Mouse (Mus musculus) MEL (cell line): ENCODE results near the gene Gm5108. TPM values are rescaled to one million over a fixed set of nuclear protein-coding genes. Genes with fewer than 3 reads are reported as not detected.

Experiments
- DNase-seq: peaks from one replicate; pipeline ENCODE4 v3.0.0; 2011; ENCODE audit warnings: low read depth, low spot score
- H3K27ac ChIP-seq: 2 replicates; pipeline ENCODE4 v1.5.1; 2012; ENCODE audit warnings: low read depth, mild to moderate bottlenecking, control low read depth, low read length, moderate library complexity; ENCODE audit not compliant: control insufficient read depth
- H3K27me3 ChIP-seq, 2 experiments: fragments of 150-350 bp in 1 of 2; sonication (generic) in 1 of 2; 2 replicates each; pipeline ENCODE4 v1.6.1; 2012; ENCODE audit warnings: low read length in 2 of 2, mild to moderate bottlenecking in 2 of 2, improper control_type of control experiment in 1 of 2, moderate library complexity in 1 of 2; ENCODE audit not compliant: insufficient read depth in 2 of 2, control insufficient read depth in 1 of 2
- H3K36me3 ChIP-seq, 2 experiments: 2 replicates each; pipeline ENCODE4 v1.6.1; 2012 to 2014; ENCODE audit warnings: low read length in 2 of 2, improper control_type of control experiment in 1 of 2, inconsistent platforms in 1 of 2, mild to moderate bottlenecking in 1 of 2; ENCODE audit not compliant: insufficient read depth in 2 of 2, control insufficient read depth in 1 of 2
- H3K4me1 ChIP-seq, 2 experiments: fragments of 150-350 bp in 1 of 2; sonication (generic) in 1 of 2; 2 replicates each; pipeline ENCODE4 v1.6.1; 2012; ENCODE audit warnings: low read length in 2 of 2, improper control_type of control experiment in 1 of 2, mild to moderate bottlenecking in 1 of 2; ENCODE audit not compliant: insufficient read depth in 2 of 2, control insufficient read depth in 1 of 2
- H3K4me3 ChIP-seq, 2 experiments: fragments of 150-350 bp in 1 of 2; sonication (generic) in 1 of 2; 2 replicates each; pipeline ENCODE4 v1.5.1; 2012; ENCODE audit warnings: low read depth in 2 of 2, low read length in 2 of 2, mild to moderate bottlenecking in 2 of 2, moderate library complexity in 2 of 2, control low read depth in 1 of 2, improper control_type of control experiment in 1 of 2; ENCODE audit not compliant: control insufficient read depth in 1 of 2, insufficient read depth in 1 of 2
- H3K79me2 ChIP-seq: 2 replicates; pipeline ENCODE4 v1.6.1; 2012; ENCODE audit warnings: mild to moderate bottlenecking, low read length, moderate library complexity; ENCODE audit not compliant: control insufficient read depth, poor library complexity, insufficient read depth
- H3K9ac ChIP-seq: 2 replicates; pipeline ENCODE4 v1.6.1; 2012; ENCODE audit warnings: low read depth, mild to moderate bottlenecking, control low read depth, low read length, moderate library complexity; ENCODE audit not compliant: control insufficient read depth, poor library complexity, severe bottlenecking
- H3K9me3 ChIP-seq: fragments of 150-350 bp; sonication (generic); replicated peaks from 2 replicates; pipeline ENCODE4 v1.6.1; 2012; ENCODE audit warnings: mild to moderate bottlenecking, low read length, improper control_type of control experiment, moderate library complexity; ENCODE audit not compliant: insufficient read depth
- BHLHE40 ChIP-seq: IDR thresholded peaks from 2 replicates; pipeline ENCODE4 v1.6.1; 2012; ENCODE audit warnings: low read depth, mild to moderate bottlenecking, inconsistent platforms, low read length, improper control_type of control experiment, borderline replicate concordance
- CHD1 ChIP-seq: IDR thresholded peaks from 2 replicates; pipeline ENCODE4 v1.6.1; 2012; ENCODE audit warnings: low read depth, mild to moderate bottlenecking, inconsistent platforms, low read length, improper control_type of control experiment
- CHD2 ChIP-seq: IDR thresholded peaks from 2 replicates; pipeline ENCODE4 v1.6.1; 2011; ENCODE audit warnings: low read length, improper control_type of control experiment
- E2F4 ChIP-seq: IDR thresholded peaks from 2 replicates; pipeline ENCODE4 v1.6.1; 2011; ENCODE audit warnings: low read depth, low read length, improper control_type of control experiment, borderline replicate concordance
- ELF1 ChIP-seq: IDR thresholded peaks from 2 replicates; pipeline ENCODE4 v1.6.1; 2014; ENCODE audit warnings: low read depth, mild to moderate bottlenecking, inconsistent platforms, low read length, improper control_type of control experiment, moderate library complexity
- EP300 ChIP-seq, 2 experiments: IDR thresholded peaks; 2 replicates each; pipeline ENCODE4 v1.6.1; 2011; ENCODE audit warnings: improper control_type of control experiment in 2 of 2, low read length in 2 of 2, low read depth in 1 of 2, mild to moderate bottlenecking in 1 of 2
- GABPA ChIP-seq: IDR thresholded peaks from 2 replicates; pipeline ENCODE4 v1.6.1; 2012; ENCODE audit warnings: low read depth, mild to moderate bottlenecking, inconsistent platforms, low read length, improper control_type of control experiment, moderate library complexity
- JUND ChIP-seq: IDR thresholded peaks from 2 replicates; pipeline ENCODE4 v1.6.1; 2011; ENCODE audit warnings: low read depth, mild to moderate bottlenecking, improper control_type of control experiment, low read length
- KAT2A ChIP-seq: conservative IDR thresholded peaks from 2 replicates; pipeline ENCODE4 v1.6.1; 2012; ENCODE audit warnings: low read depth, low read length, improper control_type of control experiment, inconsistent platforms
- MAFK ChIP-seq: IDR thresholded peaks from 2 replicates; pipeline ENCODE4 v1.6.1; 2011; ENCODE audit warnings: low read depth, mild to moderate bottlenecking, low read length, improper control_type of control experiment, borderline replicate concordance
- MAZ ChIP-seq: IDR thresholded peaks from 2 replicates; pipeline ENCODE4 v1.6.1; 2012; ENCODE audit warnings: low read depth, mild to moderate bottlenecking, inconsistent platforms, low read length, improper control_type of control experiment
- MEF2A ChIP-seq: IDR thresholded peaks from 2 replicates; pipeline ENCODE4 v1.6.1; 2014; ENCODE audit warnings: low read depth, mild to moderate bottlenecking, inconsistent platforms, low read length, improper control_type of control experiment; ENCODE audit not compliant: poor library complexity, insufficient replicate concordance, severe bottlenecking; ENCODE audit errors: extremely low read depth
- MXI1 ChIP-seq: IDR thresholded peaks from 2 replicates; pipeline ENCODE4 v1.6.1; 2011; ENCODE audit warnings: mild to moderate bottlenecking, low read depth, low read length, improper control_type of control experiment
- MYC ChIP-seq: IDR thresholded peaks from 2 replicates; pipeline ENCODE4 v1.6.1; 2011; ENCODE audit warnings: low read depth, mild to moderate bottlenecking, low read length, improper control_type of control experiment, moderate library complexity
- NELFE ChIP-seq: IDR thresholded peaks from 2 replicates; pipeline ENCODE4 v1.6.1; 2011; ENCODE audit warnings: low read depth, low read length, improper control_type of control experiment
- NRF1 ChIP-seq: IDR thresholded peaks from 2 replicates; pipeline ENCODE4 v1.6.1; 2014; ENCODE audit warnings: low read depth, mild to moderate bottlenecking, inconsistent platforms, low read length, improper control_type of control experiment, moderate library complexity; ENCODE audit not compliant: poor library complexity, insufficient read depth, severe bottlenecking
- POLR2A ChIP-seq, 2 experiments: IDR thresholded peaks; 2 replicates each; pipeline ENCODE4 v1.6.1; 2011 to 2012; ENCODE audit warnings: low read length in 2 of 2, mild to moderate bottlenecking in 2 of 2, control low read depth in 1 of 2, improper control_type of control experiment in 1 of 2, low read depth in 1 of 2, moderate library complexity in 1 of 2; ENCODE audit not compliant: control insufficient read depth in 1 of 2, insufficient read depth in 1 of 2, poor library complexity in 1 of 2
- POLR2AphosphoS2 ChIP-seq: IDR thresholded peaks from 2 replicates; pipeline ENCODE4 v1.6.1; 2011; ENCODE audit warnings: low read length, improper control_type of control experiment
- RCOR1 ChIP-seq: IDR thresholded peaks from 2 replicates; pipeline ENCODE4 v1.6.1; 2012; ENCODE audit warnings: low read depth, mild to moderate bottlenecking, inconsistent platforms, low read length, improper control_type of control experiment
- SIN3A ChIP-seq: IDR thresholded peaks from 2 replicates; pipeline ENCODE4 v1.6.1; 2012; ENCODE audit warnings: low read length, improper control_type of control experiment, inconsistent platforms
- SMC3 ChIP-seq: IDR thresholded peaks from 2 replicates; pipeline ENCODE4 v1.6.1; 2011; ENCODE audit warnings: low read depth, low read length, improper control_type of control experiment
- TBP ChIP-seq: IDR thresholded peaks from 2 replicates; pipeline ENCODE4 v1.8.0; 2011; ENCODE audit warnings: low read depth, low read length, improper control_type of control experiment
- TCF12 ChIP-seq: IDR thresholded peaks from 2 replicates; pipeline ENCODE4 v1.6.1; 2014; ENCODE audit warnings: low read depth, mild to moderate bottlenecking, inconsistent platforms, low read length, improper control_type of control experiment, moderate library complexity
- USF1 ChIP-seq: IDR thresholded peaks from 2 replicates; pipeline ENCODE4 v1.6.1; 2014; ENCODE audit warnings: low read depth, mild to moderate bottlenecking, inconsistent platforms, low read length, improper control_type of control experiment, moderate library complexity
- polyA plus RNA-seq, 2 experiments: library from polyadenylated mRNA; stranded (reverse) in 1 of 2; unstranded in 1 of 2; fragments of >175 nt in 1 of 2; fragments of >200 nt in 1 of 2; gene quantifications; 2 replicates each; pipeline versions ENCODE4 v1.2.1 to v1.2.4; 2012; ENCODE audit warnings: low replicate concordance in 2 of 2, low read depth in 1 of 2; ENCODE audit not compliant: insufficient read length in 2 of 2, insufficient read depth in 1 of 2, missing spikeins in 1 of 2
- total RNA-seq: library from RNA; depleted of rRNA; stranded (reverse); fragments of 300-350 nt; gene quantifications from 2 replicates; pipeline ENCODE4 v1.2.3, GENCODE M21; 2012

The Gm5108 gene
- total and polyA plus RNA-seq, 3 experiments: not detected

DNA sequence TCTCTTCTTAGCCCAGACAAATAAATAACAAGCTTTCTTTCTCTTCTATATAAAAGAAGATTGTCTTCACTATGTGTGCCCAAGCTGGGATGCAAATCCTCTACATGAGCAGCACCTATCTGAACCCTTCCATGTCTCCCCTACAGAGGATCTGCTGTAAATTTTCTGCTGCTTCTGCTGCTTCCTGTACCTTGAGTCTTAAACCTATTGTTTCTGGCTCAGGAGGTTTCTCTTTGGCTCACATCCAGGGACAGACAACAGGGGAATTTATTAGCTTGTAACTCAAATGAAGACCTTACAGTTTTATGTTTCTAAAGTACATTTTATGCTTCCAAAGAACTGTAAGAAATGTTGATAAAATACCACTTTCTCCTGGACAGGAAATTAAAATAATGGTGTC lies 5.5 kb downstream of the Gm5108 start:
- no peak for DNase-seq
- no peak for TF ChIP-seq MAFK
- TF ChIP-seq JUND: no peak
- TF ChIP-seq CHD1: no peak
- no peak for TF ChIP-seq NELFE
- TF ChIP-seq KAT2A: no peak
- no peak for TF ChIP-seq BHLHE40
- TF ChIP-seq SMC3: no peak
- TF ChIP-seq POLR2AphosphoS2: no peak
- no peak for TF ChIP-seq E2F4

DNA sequence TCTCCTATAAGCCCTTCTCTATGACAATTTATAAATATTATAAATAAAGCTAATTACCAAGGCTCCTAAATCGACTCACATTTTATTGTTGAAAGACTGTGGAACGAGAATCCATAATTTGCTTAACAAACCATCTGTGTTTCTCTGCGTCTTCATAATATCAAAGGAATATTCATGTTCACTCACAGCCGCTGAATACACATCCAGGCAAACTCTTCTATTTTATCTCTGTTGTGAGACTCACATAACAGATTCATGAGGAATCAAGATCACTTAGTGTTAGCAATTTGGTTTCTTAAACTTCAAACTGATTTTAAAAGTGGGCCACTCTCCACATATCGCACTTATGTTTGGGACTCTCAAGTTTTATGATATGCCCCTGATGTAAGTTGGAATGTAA lies 6.6 kb downstream of the Gm5108 start:
- no peaks in the 10 kb centered on the region for H3K9me3 ChIP-seq
- no peak overlapping the region for H3K27ac ChIP-seq
- no peaks in the 10 kb centered on the region for H3K36me3 ChIP-seq
- no peak overlapping the region for H3K9ac ChIP-seq
- H3K4me1 ChIP-seq: no peaks in the 10 kb centered on the region
- TF ChIP-seq MYC (no peak), TCF12 (no peak), CHD2 (no peak), MEF2A (no peak), BHLHE40 (no peak), RCOR1 (no peak), EP300 (IDR thresholded peaks at IDR 0.05; ENCODE audit: low read depth in 1 of 2, low read length in 2 of 2) (no peak), USF1 (no peak), MXI1 (no peak), MAZ (no peak), POLR2A (IDR thresholded peaks at IDR 0.05; ENCODE audit: control insufficient read depth in 1 of 2, insufficient read depth in 1 of 2, low read depth in 1 of 2, low read length in 2 of 2, poor library complexity in 1 of 2) (no peak), MAFK (no peak), ELF1 (no peak), NRF1 (no peak), SIN3A (no peak), GABPA (no peak), KAT2A (no peak), NELFE (no peak), TBP (no peak)
- no peak overlapping the region for H3K4me3 ChIP-seq
- H3K79me2 ChIP-seq: no peaks in the 10 kb centered on the region
- no peaks in the 10 kb centered on the region for H3K27me3 ChIP-seq
- DNase-seq: no peak

More for the DNA sequence above, 5.5 kb downstream of the Gm5108 start:
- Histone ChIP-seq H3K9ac (no peak overlapping the region), H3K79me2 (no peaks in the 10 kb centered on the region), H3K4me1 (no peaks in the 10 kb centered on the region), H3K27ac (no peak overlapping the region), H3K9me3 (no peaks in the 10 kb centered on the region), H3K27me3 (no peaks in the 10 kb centered on the region), H3K4me3 (no peak overlapping the region), H3K36me3 (no peaks in the 10 kb centered on the region)
